Mouse (Mus musculus) mesoderm, embryonic 11.5 days (tissue): Measurements from ENCODE around the gene Crisp3.
"Not testable (repeated sequence)": the region's sequence is repeated elsewhere in the genome, so short reads cannot be mapped to it uniquely, and the experiment has no call there.

Source experiments
- DNase-seq: peaks from one replicate; pipeline ENCODE4 v3.0.0-alpha.2; 2012; ENCODE audit warnings: low read depth, low spot score

Crisp3 gene

DNA sequence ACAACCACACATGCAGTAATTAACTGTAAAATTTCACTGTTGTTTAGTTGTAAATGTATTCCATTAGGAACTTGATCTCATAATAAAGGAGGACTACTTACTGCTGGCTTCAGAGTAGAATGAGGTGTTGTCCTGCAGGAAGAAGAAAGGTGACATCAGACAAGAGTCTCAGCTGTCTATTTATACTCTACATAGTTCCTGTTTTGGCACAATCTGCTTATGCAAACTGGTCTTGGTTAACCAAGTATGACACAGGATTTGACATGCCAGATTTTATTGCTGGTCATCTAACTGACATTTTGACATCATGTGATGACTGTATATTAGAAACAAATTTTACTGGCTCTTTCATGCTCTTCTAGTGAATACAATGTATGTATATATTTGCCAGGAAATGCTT is at the start of gene Crisp3:
Crisp3 (minus strand) TSS at position 154 of the 400 bp plus-strand sequence.
- no peak for DNase-seq

DNA sequence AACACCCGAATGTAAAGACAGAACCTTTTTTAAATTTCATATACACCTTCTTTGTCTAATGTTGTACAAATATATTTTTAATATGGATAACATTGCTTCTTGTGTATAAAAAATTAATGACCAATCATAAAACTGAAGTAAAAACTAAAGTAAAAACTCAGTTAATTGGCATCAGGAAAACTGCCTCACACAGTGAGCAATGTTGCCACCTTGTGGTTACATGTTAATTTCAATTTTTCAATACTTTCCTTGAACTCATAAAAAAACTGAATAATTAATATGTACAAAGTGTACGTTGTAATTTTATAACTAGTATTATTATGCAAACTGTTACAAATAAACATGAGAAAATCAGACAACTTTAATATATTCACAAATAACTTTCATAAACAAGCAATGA is 43.3 kb upstream of the Crisp3 start:
- DNase-seq: no peak

DNA sequence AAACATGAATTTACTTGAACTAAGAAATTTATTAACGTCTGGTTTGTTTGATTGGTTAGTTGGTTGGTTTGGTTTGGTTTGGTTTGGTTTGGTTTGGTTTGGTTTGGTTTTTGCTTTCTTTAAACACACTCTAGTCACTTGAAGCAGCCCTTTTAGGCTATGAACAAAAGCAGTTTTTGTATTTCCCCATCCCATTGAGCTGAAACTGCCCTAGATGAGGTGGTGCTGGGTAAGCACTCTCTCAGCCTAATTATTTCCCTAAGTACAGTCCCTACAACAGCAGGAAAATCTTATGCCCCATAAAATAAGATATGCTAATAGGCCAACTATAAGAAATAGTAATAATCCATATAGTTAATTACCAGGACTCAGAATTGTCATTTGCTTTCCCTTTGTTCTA is 33.4 kb upstream of the Crisp3 start:
- DNase-seq: no peak

DNA sequence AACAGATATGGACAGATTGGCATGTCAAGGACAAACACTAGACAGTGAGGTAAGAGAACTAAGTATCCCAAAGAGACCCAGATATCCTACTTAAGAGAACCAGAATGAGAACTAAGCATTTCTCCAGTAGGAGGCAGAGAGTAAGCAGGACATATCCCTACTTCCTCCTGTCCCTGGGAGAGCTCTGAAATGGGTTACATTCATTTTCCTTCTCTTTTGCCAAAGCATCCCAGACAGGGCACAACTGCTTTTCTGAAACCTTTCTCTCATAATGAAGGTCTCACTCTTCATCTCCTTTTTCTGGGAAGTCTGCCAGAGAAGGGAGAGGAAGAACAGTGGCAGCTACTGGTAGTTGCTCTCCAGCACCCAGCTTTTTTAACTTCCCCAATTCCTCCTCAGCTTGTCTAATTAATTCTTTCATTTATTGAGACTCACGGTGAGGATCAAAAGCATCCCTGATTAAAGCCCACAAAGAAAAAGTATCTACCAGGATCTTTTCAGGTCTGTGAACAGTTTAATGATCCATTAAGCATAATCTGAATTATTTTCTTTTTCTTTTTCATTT is 32.9 kb upstream of the Crisp3 start:
- DNase-seq: no peak

DNA sequence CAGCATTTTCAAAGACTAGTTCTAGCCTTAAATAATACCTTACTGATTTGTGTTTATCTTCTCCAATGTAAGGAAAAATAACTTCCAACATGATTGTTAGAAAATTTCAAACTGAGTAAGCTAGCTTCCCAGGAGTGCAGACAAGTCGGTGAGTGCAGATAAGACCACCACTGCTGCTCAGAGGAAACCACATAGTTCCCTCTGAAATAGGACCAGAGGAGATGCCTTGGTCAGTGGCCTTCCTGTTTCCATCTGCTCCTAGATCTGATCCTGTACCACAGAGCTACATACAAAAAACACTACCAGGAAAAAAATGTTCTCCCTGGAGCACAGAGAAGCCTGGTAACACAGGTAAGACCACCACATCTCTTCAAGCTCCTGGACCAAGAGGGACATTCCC is 10.4 kb upstream of the Crisp3 start:
- no peak for DNase-seq

DNA sequence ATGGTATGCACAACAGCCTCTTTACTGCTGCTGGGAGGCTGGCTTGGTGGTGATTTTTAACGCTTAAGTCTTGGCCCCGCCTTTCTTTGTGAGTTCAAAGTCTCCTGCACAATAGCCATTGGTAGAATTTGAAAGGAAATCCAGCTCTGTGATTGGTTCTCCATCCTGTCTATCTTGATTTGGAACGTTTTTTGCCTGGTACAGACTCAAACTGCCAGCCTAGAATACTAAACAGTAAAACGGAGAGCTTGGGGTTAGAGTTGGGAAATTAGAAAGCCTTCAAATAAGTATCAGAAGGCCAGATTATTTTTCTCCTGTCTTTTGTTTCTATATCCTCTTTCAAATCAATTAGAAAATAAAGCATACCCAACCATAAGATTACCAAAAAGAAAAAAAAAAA is 33.5 kb downstream of the Crisp3 start, which contains the start of gene Pgk2:
Pgk2 (minus strand) TSS at position 101 of the 400 bp plus-strand sequence.
- no peak for DNase-seq

DNA sequence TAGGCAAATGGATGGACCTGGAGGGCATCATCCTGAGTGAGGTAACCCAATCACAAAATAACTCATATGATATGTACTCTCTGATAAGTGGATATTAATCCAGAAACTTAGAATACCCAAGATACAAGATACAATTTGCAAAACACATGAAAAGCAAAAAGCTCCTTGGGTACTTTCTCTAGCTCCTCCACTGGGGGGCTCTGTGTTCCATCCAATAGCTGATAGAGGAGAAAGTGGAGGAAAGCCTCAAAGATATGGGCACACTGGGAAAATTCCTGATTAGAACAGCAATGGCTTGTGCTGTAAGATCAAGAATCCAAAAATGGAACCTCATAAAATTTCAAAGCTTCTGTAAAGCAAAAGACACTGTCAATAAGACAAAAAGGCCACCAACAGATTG is 40.3 kb downstream of the Crisp3 start:
- DNase-seq: not testable (repeated sequence)

DNA sequence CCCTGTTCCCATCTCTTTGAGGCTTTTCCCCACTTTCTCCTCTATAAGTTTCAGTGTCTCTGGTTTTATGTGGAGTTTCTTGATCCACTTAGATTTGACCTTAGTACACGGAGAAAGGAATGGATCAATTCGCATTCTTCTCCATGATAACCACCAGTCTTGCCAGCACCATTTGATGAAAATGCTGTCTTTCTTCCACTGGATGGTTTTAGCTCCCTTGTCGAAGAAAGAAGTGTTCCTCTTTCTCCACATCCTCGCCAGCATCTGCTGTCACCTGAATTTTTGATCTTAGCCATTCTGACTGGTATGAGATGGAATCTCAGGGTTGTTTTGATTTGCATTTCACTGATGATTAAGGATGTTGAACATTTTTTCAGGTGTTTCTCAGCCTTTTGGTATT is 51.9 kb downstream of the Crisp3 start:
- not testable (repeated sequence) for DNase-seq
